Comparison of ENCODE assay signal across 8 mouse cellular contexts in the genomic region with DNA sequence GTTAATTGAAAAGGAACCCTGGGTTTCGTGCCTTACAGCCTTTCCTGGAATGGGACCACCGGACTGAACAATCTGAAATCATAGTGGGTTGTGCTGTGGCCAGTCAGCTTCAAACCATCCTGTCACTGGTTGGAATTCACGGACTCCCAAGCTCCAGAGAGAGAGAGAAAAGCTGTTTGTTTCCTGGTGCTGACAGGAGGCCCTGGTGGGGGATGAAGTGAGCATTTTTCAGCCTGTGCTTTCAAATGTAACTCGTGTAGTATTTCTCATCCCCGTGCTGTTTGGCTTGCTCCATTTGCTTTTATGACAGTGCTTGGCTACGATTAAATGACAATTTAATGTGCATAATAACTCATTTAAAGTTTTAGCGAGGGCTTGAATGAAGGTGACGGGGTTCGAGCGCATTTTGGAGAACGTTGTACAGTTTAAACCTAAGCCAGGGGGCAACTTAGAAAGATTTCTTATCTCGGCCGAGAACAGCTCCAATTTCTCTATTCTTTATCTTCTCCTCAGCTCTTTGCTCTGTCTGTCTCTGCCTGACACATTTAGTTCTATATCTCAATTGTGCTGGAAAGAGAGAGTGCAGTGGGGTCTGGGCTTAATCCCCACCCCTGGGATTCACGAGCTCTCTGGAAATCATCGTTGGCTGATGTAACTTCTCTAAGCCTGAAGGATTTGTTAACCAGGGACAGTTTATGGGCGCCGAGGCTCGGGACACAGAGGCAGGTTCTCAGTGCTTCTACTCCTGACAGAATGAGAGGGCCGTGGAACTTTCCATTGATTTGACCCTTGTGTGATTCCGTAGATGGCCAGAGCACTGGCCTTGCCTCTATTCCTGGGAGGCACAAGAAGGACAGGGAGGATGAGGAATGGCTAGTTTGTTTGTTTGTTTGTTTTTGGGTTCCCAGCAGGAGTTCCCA.
DNase-seq lines count a peak whose midpoint lies in the region; ATAC-seq and TF ChIP-seq lines count a peak whose summit lies in the region.
"Had no signal": no experiment of that assay in that cellular context is flagged by ENCODE, and none has a peak within 500 bp of the region (broad histone marks: within the 10 kb centered on the region; RNA-seq: fewer than 3 reads in every experiment).

No protein-coding gene starts in this region.

- 40% methylated on average over 20 of the region's 20 CpGs for WGBS in embryonic facial prominence, embryonic 12.5 days
- WGBS in heart, embryonic 13.5 days = 18% methylated on average over 20 of the region's 20 CpGs
- 34% methylated on average over 20 of the region's 20 CpGs for WGBS in midbrain, postnatal 0 days

- intact Hi-C loops in left cerebral cortex, adult 2 months (cut with DNase I) = no loop called here
- intact Hi-C loops in left cerebral cortex, postnatal 10 days (cut with DNase I) = no loop called here

- no peak overlapping the region for H3K4me2 ChIP-seq in embryonic facial prominence, embryonic 12.5 days (replicated peaks)
- H3K4me2 ChIP-seq in heart, embryonic 13.5 days = peak overlapping the region; percentile 61
- H3K4me2 ChIP-seq in midbrain, postnatal 0 days (ENCODE audit: low read depth, low read length, poor library complexity, severe bottlenecking) = no peak overlapping the region
- H3K4me2 ChIP-seq: stomach, embryonic 15.5 days had no signal

- DNase-seq in kidney, postnatal 14 days = peak; percentile 4
- no peak for DNase-seq in kidney, adult 8-10 months
- DNase-seq in midbrain, postnatal 0 days (ENCODE audit: low spot score) = peak; percentile 24
- DNase-seq in left cerebral cortex, adult 2 months (ENCODE audit: extremely low spot score in 1 of 2, low spot score in 2 of 2) = no peak
- no peak for DNase-seq in left cerebral cortex, postnatal 10 days (ENCODE audit: extremely low spot score in 1 of 2, low spot score in 2 of 2)

- no peaks in the 10 kb centered on the region for H3K9me3 ChIP-seq in embryonic facial prominence, embryonic 12.5 days
- no peaks in the 10 kb centered on the region for H3K9me3 ChIP-seq in heart, embryonic 13.5 days
- H3K9me3 ChIP-seq in midbrain, postnatal 0 days (ENCODE audit: low read length) = no peaks in the 10 kb centered on the region
- H3K9me3 ChIP-seq: stomach, embryonic 15.5 days had no signal

- no peaks in the 10 kb centered on the region for H3K27me3 ChIP-seq in embryonic facial prominence, embryonic 12.5 days
- no peaks in the 10 kb centered on the region for H3K27me3 ChIP-seq in heart, embryonic 13.5 days (replicated peaks)
- H3K27me3 ChIP-seq in midbrain, postnatal 0 days (ENCODE audit: insufficient read depth, low read length) = no peaks in the 10 kb centered on the region
- H3K27me3 ChIP-seq: stomach, embryonic 15.5 days had no signal

- no peak overlapping the region for H3K4me3 ChIP-seq in embryonic facial prominence, embryonic 12.5 days
- H3K4me3 ChIP-seq in heart, embryonic 13.5 days = peak overlapping the region; percentile 29; the same call in 1 of the 2 replicates
- H3K4me3 ChIP-seq in midbrain, postnatal 0 days (ENCODE audit: low read depth, low read length) = no peak overlapping the region
- H3K4me3 ChIP-seq in left cerebral cortex, adult 2 months = no peak overlapping the region
- H3K4me3 ChIP-seq: stomach, embryonic 15.5 days had no signal

- no peak overlapping the region for H3K9ac ChIP-seq in embryonic facial prominence, embryonic 12.5 days
- H3K9ac ChIP-seq in heart, embryonic 13.5 days = peak overlapping the region; percentile 67
- no peak overlapping the region for H3K9ac ChIP-seq in midbrain, postnatal 0 days (replicated peaks; ENCODE audit: low read length, poor library complexity, severe bottlenecking)
- H3K9ac ChIP-seq: stomach, embryonic 15.5 days had no signal

- H3K4me1 ChIP-seq in embryonic facial prominence, embryonic 12.5 days = peaks cover 24% of the 10 kb centered on the region
- peaks cover 33% of the 10 kb centered on the region for H3K4me1 ChIP-seq in heart, embryonic 13.5 days
- H3K4me1 ChIP-seq in midbrain, postnatal 0 days (ENCODE audit: insufficient read depth, low read length) = peaks cover 11% of the 10 kb centered on the region; the same call in 1 of the 2 replicates

- TF ChIP-seq CTCF in midbrain, postnatal 0 days (IDR thresholded peaks at IDR 0.05) = no peak
- TF ChIP-seq CTCF in left cerebral cortex, adult 2 months (IDR thresholded peaks at IDR 0.05) = no peak

- H3K36me3 ChIP-seq in embryonic facial prominence, embryonic 12.5 days = no peaks in the 10 kb centered on the region
- H3K36me3 ChIP-seq in heart, embryonic 13.5 days = no peaks in the 10 kb centered on the region
- H3K36me3 ChIP-seq in midbrain, postnatal 0 days (ENCODE audit: insufficient read depth, low read length) = no peaks in the 10 kb centered on the region
- H3K36me3 ChIP-seq: stomach, embryonic 15.5 days had no signal

- no peak for ATAC-seq in embryonic facial prominence, embryonic 12.5 days (ENCODE audit: insufficient number of reproducible peaks, insufficient read depth, low FRiP score, low TSS enrichment)
- ATAC-seq in heart, embryonic 13.5 days (ENCODE audit: extremely low read depth, insufficient number of reproducible peaks, low FRiP score, low TSS enrichment) = peak; percentile 31; the same call in 1 of the 2 replicates
- ATAC-seq in midbrain, postnatal 0 days (ENCODE audit: low FRiP score) = no peak

- peak overlapping the region; percentile 63; the same call in 1 of the 2 replicates for H3K27ac ChIP-seq in embryonic facial prominence, embryonic 12.5 days
- peak overlapping the region; percentile 85 for H3K27ac ChIP-seq in heart, embryonic 13.5 days (replicated peaks)
- H3K27ac ChIP-seq in midbrain, postnatal 0 days (ENCODE audit: low read depth, low read length) = no peak overlapping the region
- no peak overlapping the region for H3K27ac ChIP-seq in left cerebral cortex, adult 2 months
- H3K27ac ChIP-seq: stomach, embryonic 15.5 days had no signal

Comparison
In these comparisons a context has a peak if more than half of its experiments do, and no peak if none do; other contexts are left out.
1. DNase-seq: peak in kidney, postnatal 14 days (single experiment) and midbrain, postnatal 0 days (single experiment); none in kidney, adult 8-10 months (0 of 2), left cerebral cortex, adult 2 months (0 of 2) and left cerebral cortex, postnatal 10 days (0 of 2).
2. H3K27ac ChIP-seq: peak in embryonic facial prominence, embryonic 12.5 days (single experiment) and heart, embryonic 13.5 days (single experiment); none in midbrain, postnatal 0 days (single experiment) and left cerebral cortex, adult 2 months (single experiment).